ENCODE assay signal across 12 mouse cellular contexts in the genomic region with DNA sequence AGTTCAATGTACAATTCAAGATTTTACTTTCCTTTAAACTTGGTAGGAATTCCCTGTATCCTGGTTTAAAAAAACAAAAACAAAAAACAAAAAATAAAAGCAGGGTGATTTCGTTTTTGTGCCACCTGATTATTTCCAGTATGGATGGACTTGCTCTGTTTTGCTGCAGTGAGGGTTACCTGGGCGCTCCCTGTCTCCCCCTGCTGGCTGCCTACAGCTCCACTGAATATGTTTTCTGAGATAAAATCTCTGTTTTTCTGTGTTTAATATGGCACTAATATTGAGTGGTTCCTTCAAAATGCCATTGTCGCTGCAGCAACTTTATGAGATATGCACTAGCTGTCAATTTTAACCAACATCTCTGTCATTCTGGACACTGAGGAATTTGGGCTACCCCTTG.
DNase-seq lines count a peak whose midpoint lies in the region; ATAC-seq and TF ChIP-seq lines count a peak whose summit lies in the region.
"Had no signal": no experiment of that assay in that cellular context is flagged by ENCODE, and none has a peak within 500 bp of the region (broad histone marks: within the 10 kb centered on the region; RNA-seq: fewer than 3 reads in every experiment).

No protein-coding gene starts in this region.

- H3K4me2 ChIP-seq in liver, embryonic 14.5 days (ENCODE audit: low read depth) = no peak overlapping the region
- H3K4me2 ChIP-seq in liver, embryonic 11.5 days = no peak overlapping the region
- H3K4me2 ChIP-seq: limb, embryonic 15.5 days had no signal

- TF ChIP-seq CTCF in heart, adult 2 months (IDR thresholded peaks at IDR 0.05) = 0 out of 2 replicates have a peak, but pooled peaks have one; percentile 24
- peak; percentile 29; the same call in 1 of the 2 replicates for TF ChIP-seq CTCF in liver, embryonic 14.5 days (IDR thresholded peaks at IDR 0.05; ENCODE audit: low read depth)
- TF ChIP-seq CTCF in E14TG2a.4 (conservative IDR thresholded peaks at IDR 0.05; ENCODE audit: low read length) = peak; percentile 81

- no peak for ATAC-seq in liver, embryonic 14.5 days (ENCODE audit: insufficient read depth)
- ATAC-seq in liver, embryonic 11.5 days (replicated peaks; ENCODE audit: low FRiP score) = no peak
- no peak for ATAC-seq in frontal cortex, adult (ENCODE audit: low TSS enrichment)

- H3K27ac ChIP-seq in heart, adult 2 months = no peak overlapping the region
- H3K27ac ChIP-seq in liver, embryonic 14.5 days = no peak overlapping the region
- H3K27ac ChIP-seq in liver, embryonic 11.5 days (ENCODE audit: low read depth, low read length) = no peak overlapping the region
- H3K27ac ChIP-seq: hindbrain, embryonic 10.5 days; limb, embryonic 15.5 days; midbrain, embryonic 10.5 days had no signal

- no peaks in the 10 kb centered on the region for H3K9me3 ChIP-seq in liver, embryonic 14.5 days (ENCODE audit: control insufficient read depth, low read length)
- no peaks in the 10 kb centered on the region for H3K9me3 ChIP-seq in liver, embryonic 11.5 days (ENCODE audit: control insufficient read depth, low read length)
- H3K9me3 ChIP-seq in E14TG2a.4 (ENCODE audit: low read length) = no peaks in the 10 kb centered on the region
- H3K9me3 ChIP-seq: hindbrain, embryonic 10.5 days; limb, embryonic 15.5 days; midbrain, embryonic 10.5 days had no signal

- H3K36me3 ChIP-seq in heart, adult 2 months (ENCODE audit: control insufficient read depth, insufficient read depth, low read length) = no peaks in the 10 kb centered on the region
- no peaks in the 10 kb centered on the region for H3K36me3 ChIP-seq in liver, embryonic 14.5 days (replicated peaks; ENCODE audit: control insufficient read depth, insufficient read depth, low read depth)
- H3K36me3 ChIP-seq in liver, embryonic 11.5 days (ENCODE audit: control insufficient read depth, insufficient read depth, low read length) = no peaks in the 10 kb centered on the region
- H3K36me3 ChIP-seq in E14TG2a.4 (ENCODE audit: insufficient read depth, low read length) = no peaks in the 10 kb centered on the region
- H3K36me3 ChIP-seq: hindbrain, embryonic 10.5 days; limb, embryonic 15.5 days; midbrain, embryonic 10.5 days had no signal

- 51% methylated on average over 3 of the region's 3 CpGs for WGBS in heart, adult 2 months
- WGBS in liver, embryonic 14.5 days (ENCODE audit: insufficient replicate concordance) = 31% methylated on average over 3 of the region's 3 CpGs
- 43% methylated on average over 3 of the region's 3 CpGs for WGBS in liver, embryonic 11.5 days

- no peak overlapping the region for H3K4me3 ChIP-seq in heart, adult 2 months
- no peak overlapping the region for H3K4me3 ChIP-seq in liver, embryonic 14.5 days (ENCODE audit: insufficient read depth in 1 of 2, low read depth in 2 of 2, low read length in 2 of 2)
- no peak overlapping the region for H3K4me3 ChIP-seq in liver, embryonic 11.5 days (ENCODE audit: low read depth, low read length)
- no peak overlapping the region for H3K4me3 ChIP-seq in E14TG2a.4 (replicated peaks; ENCODE audit: low read length)
- H3K4me3 ChIP-seq: hindbrain, embryonic 10.5 days; limb, embryonic 15.5 days; midbrain, embryonic 10.5 days had no signal

- DNase-seq in heart, adult 2 months = no peak
- DNase-seq in heart, postnatal 10 days = no peak
- no peak for DNase-seq in liver, embryonic 14.5 days (ENCODE audit: low read depth in 3 of 3, low spot score in 3 of 3)
- no peak for DNase-seq in liver, embryonic 11.5 days (ENCODE audit: low spot score)
- peak; percentile 31 for DNase-seq in ZHBTc4 (ENCODE audit: low read depth, low spot score)
- DNase-seq in layer of hippocampus, postnatal 25 days (ENCODE audit: extremely low spot score in 1 of 2, low spot score in 1 of 2) = no peak
- DNase-seq: heart, adult 18-20 months had no signal

- no peaks in the 10 kb centered on the region for H3K79me2 ChIP-seq in heart, adult 2 months (replicated peaks; ENCODE audit: control insufficient read depth, insufficient read depth, low read length)

- no peak for TF ChIP-seq POLR2A in heart, adult 2 months (IDR thresholded peaks at IDR 0.05; ENCODE audit: insufficient read depth, low read depth, low read length)

- no peak for TF ChIP-seq EP300 in heart, adult 2 months (IDR thresholded peaks at IDR 0.05; ENCODE audit: insufficient read depth, low read depth, low read length)
- TF ChIP-seq EP300 in liver, embryonic 14.5 days (IDR thresholded peaks at IDR 0.05; ENCODE audit: low read depth) = no peak

- intact Hi-C loops in heart, adult 2 months (cut with DNase I) = no loop called here
- intact Hi-C loops in heart, postnatal 10 days (cut with DNase I) = no loop called here

- no peaks in the 10 kb centered on the region for H3K27me3 ChIP-seq in heart, adult 2 months (ENCODE audit: control insufficient read depth, insufficient read depth, low read length)
- no peaks in the 10 kb centered on the region for H3K27me3 ChIP-seq in liver, embryonic 14.5 days (ENCODE audit: control insufficient read depth, insufficient read depth, low read length)
- H3K27me3 ChIP-seq in liver, embryonic 11.5 days (replicated peaks; ENCODE audit: control insufficient read depth, insufficient read depth, low read length) = no peaks in the 10 kb centered on the region
- no peaks in the 10 kb centered on the region for H3K27me3 ChIP-seq in E14TG2a.4 (ENCODE audit: insufficient read depth, low read length)
- H3K27me3 ChIP-seq: limb, embryonic 15.5 days had no signal

- H3K9ac ChIP-seq in heart, adult 2 months (ENCODE audit: low read depth, low read length) = no peak overlapping the region
- H3K9ac ChIP-seq in liver, embryonic 14.5 days (replicated peaks) = no peak overlapping the region
- H3K9ac ChIP-seq in liver, embryonic 11.5 days (ENCODE audit: low read depth, low read length) = no peak overlapping the region
- H3K9ac ChIP-seq: limb, embryonic 15.5 days had no signal

- H3K4me1 ChIP-seq in heart, adult 2 months (ENCODE audit: control insufficient read depth, insufficient read depth, low read length) = no peaks in the 10 kb centered on the region
- no peaks in the 10 kb centered on the region for H3K4me1 ChIP-seq in liver, embryonic 14.5 days (replicated peaks; ENCODE audit: control insufficient read depth in 2 of 2, insufficient read depth in 2 of 2, low read length in 1 of 2)
- H3K4me1 ChIP-seq in liver, embryonic 11.5 days (replicated peaks; ENCODE audit: control insufficient read depth, insufficient read depth, low read length) = no peaks in the 10 kb centered on the region
- no peaks in the 10 kb centered on the region for H3K4me1 ChIP-seq in E14TG2a.4 (replicated peaks; ENCODE audit: low read depth, low read length)
- H3K4me1 ChIP-seq: hindbrain, embryonic 10.5 days; limb, embryonic 15.5 days; midbrain, embryonic 10.5 days had no signal

Comparison
In these comparisons a context has a peak if more than half of its experiments do, and no peak if none do; other contexts are left out.
1. CTCF ChIP-seq: peak in every context shown above with its lines; median percentile 81 in E14TG2a.4; 29 in liver, embryonic 14.5 days; 24 in heart, adult 2 months.